Mouse (Mus musculus) spleen, adult 2 months (tissue): ENCODE measurements around the gene Ccdc183.

ENCODE experiments used
- CTCF ChIP-seq: fragments of 200-500 bp; IDR thresholded peaks from 2 replicates; pipeline ENCODE4 v1.5.1; 2011; ENCODE audit warnings: mild to moderate bottlenecking, inconsistent platforms; ENCODE audit not compliant: insufficient read depth, insufficient read length, insufficient replicate concordance; ENCODE audit errors: extremely low read depth
- POLR2A ChIP-seq: fragments of 200-500 bp; IDR thresholded peaks from 2 replicates; pipeline ENCODE4 v1.6.1; 2011; ENCODE audit warnings: low read depth, low read length, inconsistent platforms

GRCm38 (mm10) chr2:25591863-25592262, 25.6 kb downstream of the Ccdc183 start:
- TF ChIP-seq CTCF (peak; percentile 26; the same call in 1 of the 2 replicates), POLR2A (no peak)
